Mouse (Mus musculus) ES-E14 (cell line): ENCODE measurements at regions not wholly inside any gene's neighbourhood (a gene's known extent, or its start where the extent isn't known, plus 50 kb on each side); places are given as distances from the start of the nearest gene placed in this dataset.

Experiments used
- DNase-seq: peaks from one replicate; pipeline ENCODE4 v3.0.0-alpha.2; 2013; ENCODE audit warnings: low read depth, low spot score
- H3K27ac ChIP-seq: 2 replicates; pipeline ENCODE4 v1.5.1; 2012; ENCODE audit warnings: low read depth, mild to moderate bottlenecking, low read length, moderate library complexity, mixed read lengths; ENCODE audit not compliant: poor library complexity, insufficient read depth, severe bottlenecking
- H3K36me3 ChIP-seq: 2 replicates; pipeline ENCODE4 v1.6.1; 2012; ENCODE audit warnings: mild to moderate bottlenecking, low read length, moderate library complexity, mixed read lengths; ENCODE audit not compliant: control insufficient read depth, poor library complexity, insufficient read depth, severe bottlenecking
- H3K4me1 ChIP-seq, 2 experiments: fragments of 150-350 bp in 1 of 2; sonication (generic) in 1 of 2; 2 replicates each; pipeline ENCODE4 v1.6.1; 2012; ENCODE audit warnings: low read length in 2 of 2, mild to moderate bottlenecking in 1 of 2, mixed read lengths in 1 of 2; ENCODE audit not compliant: control insufficient read depth in 2 of 2, insufficient read depth in 2 of 2, poor library complexity in 1 of 2
- H3K4me3 ChIP-seq, 2 experiments: fragments of 150-350 bp in 1 of 2; sonication (generic) in 1 of 2; 2 replicates each; pipeline ENCODE4 v1.5.1; 2012; ENCODE audit warnings: low read length in 2 of 2, low read depth in 1 of 2, mild to moderate bottlenecking in 1 of 2, mixed read lengths in 1 of 2; ENCODE audit not compliant: insufficient read depth in 1 of 2, poor library complexity in 1 of 2, severe bottlenecking in 1 of 2
- H3K9ac ChIP-seq: 2 replicates; pipeline ENCODE4 v1.6.1; 2012; ENCODE audit warnings: low read depth, mild to moderate bottlenecking, low read length, mixed read lengths; ENCODE audit not compliant: poor library complexity, insufficient read depth, severe bottlenecking
- H3K9me3 ChIP-seq: fragments of 150-350 bp; sonication (generic); 2 replicates; pipeline ENCODE4 v1.6.1; 2012; ENCODE audit warnings: low read depth, mild to moderate bottlenecking, low read length; ENCODE audit not compliant: control insufficient read depth, insufficient read depth
- CHD2 ChIP-seq: IDR thresholded peaks from 2 replicates; pipeline ENCODE4 v1.6.1; 2014; ENCODE audit warnings: mild to moderate bottlenecking, low read depth, low read length, inconsistent platforms
- HCFC1 ChIP-seq: IDR thresholded peaks from 2 replicates; pipeline ENCODE4 v1.6.1; 2012; ENCODE audit warnings: low read length, inconsistent platforms, borderline replicate concordance; ENCODE audit not compliant: insufficient read depth
- MAFK ChIP-seq: IDR thresholded peaks from 2 replicates; pipeline ENCODE4 v1.6.1; 2014; ENCODE audit warnings: mild to moderate bottlenecking, low read depth, low read length, inconsistent platforms; ENCODE audit not compliant: insufficient read depth
- ZC3H11A ChIP-seq: IDR thresholded peaks from 2 replicates; pipeline ENCODE4 v1.6.1; 2012; ENCODE audit warnings: low read depth, mild to moderate bottlenecking, inconsistent platforms, low read length, borderline replicate concordance
- ZNF384 ChIP-seq: IDR thresholded peaks from 2 replicates; pipeline ENCODE4 v1.6.1; 2012; ENCODE audit warnings: low read depth, low read length, inconsistent platforms
- in situ Hi-C, 2 experiments: fragments of 600-800 bp; cut with MboI; formaldehyde crosslinking; loops; one replicate each; pipeline ENCODE4 v1.15.1; 2025; ENCODE audit warnings: low sequenced_read_pairs in 2 of 2, inconsistent platforms in 1 of 2; ENCODE audit not compliant: unreplicated experiment in 2 of 2

- H3K9ac ChIP-seq: no peak overlapping the region
- H3K4me3 ChIP-seq: no peak overlapping the region
- H3K27ac ChIP-seq: no peak overlapping the region
- in situ Hi-C loops: no loop called here
- H3K4me1 ChIP-seq: no peaks in the 10 kb centered on the region
- TF ChIP-seq ZC3H11A: no peak
- no peak for TF ChIP-seq ZNF384
- no peak for TF ChIP-seq MAFK
- no peaks in the 10 kb centered on the region for H3K36me3 ChIP-seq
- no peak for DNase-seq
- no peaks in the 10 kb centered on the region for H3K9me3 ChIP-seq
Observed at GRCm38 (mm10) chr13:70073655-70074054, 271.5 kb downstream of the Med10 start.

GRCm38 (mm10) chr13:70075353-70075752 lies 273.2 kb downstream of the Med10 start:
- DNase-seq: no peak
- TF ChIP-seq CHD2 (no peak), MAFK (no peak), ZNF384 (no peak), HCFC1 (no peak), ZC3H11A (no peak)
- no peak overlapping the region for H3K4me3 ChIP-seq
- in situ Hi-C loops: no loop called here
- no peak overlapping the region for H3K9ac ChIP-seq
- no peaks in the 10 kb centered on the region for H3K36me3 ChIP-seq
- H3K4me1 ChIP-seq: no peaks in the 10 kb centered on the region
- no peaks in the 10 kb centered on the region for H3K9me3 ChIP-seq
- H3K27ac ChIP-seq: no peak overlapping the region

GRCm38 (mm10) chr13:70081108-70081507 lies 278.9 kb downstream of the Med10 start:
- DNase-seq: no peak
- Histone ChIP-seq H3K9ac (no peak overlapping the region), H3K36me3 (no peaks in the 10 kb centered on the region), H3K27ac (no peak overlapping the region), H3K4me3 (no peak overlapping the region), H3K9me3 (no peaks in the 10 kb centered on the region), H3K4me1 (no peaks in the 10 kb centered on the region)
- in situ Hi-C loops: no loop called here
- TF ChIP-seq CHD2: no peak
- TF ChIP-seq ZNF384: no peak
- TF ChIP-seq HCFC1: no peak
- TF ChIP-seq MAFK: no peak
- no peak for TF ChIP-seq ZC3H11A

DNA sequence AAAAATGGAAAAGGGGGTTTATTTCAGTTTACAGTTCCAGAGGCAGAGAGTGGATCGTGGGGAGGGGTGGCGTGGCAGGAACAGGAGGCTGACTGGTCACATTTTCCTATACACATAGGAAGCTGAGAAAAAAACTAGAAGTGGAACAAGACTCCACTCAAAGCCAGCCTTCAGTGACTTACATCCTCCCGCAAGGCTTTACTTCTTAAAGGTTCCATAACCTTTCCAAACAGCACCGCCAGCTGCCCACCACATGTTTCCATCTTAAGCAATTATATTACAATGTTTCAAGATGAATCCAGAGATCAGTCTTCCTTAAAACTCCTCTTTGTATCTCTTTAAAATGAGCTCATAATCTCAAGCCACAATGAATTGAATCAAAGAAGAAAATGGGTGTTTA lies 290.7 kb downstream of the Med10 start:
- in situ Hi-C loops: no loop called here
- Histone ChIP-seq H3K36me3 (no peaks in the 10 kb centered on the region), H3K9ac (no peak overlapping the region), H3K27ac (no peak overlapping the region), H3K9me3 (no peaks in the 10 kb centered on the region), H3K4me3 (no peak overlapping the region), H3K4me1 (no peaks in the 10 kb centered on the region)
- no peak for DNase-seq
- TF ChIP-seq MAFK: no peak

- DNase-seq: no peak
- Histone ChIP-seq H3K4me1 (no peaks in the 10 kb centered on the region), H3K36me3 (no peaks in the 10 kb centered on the region), H3K4me3 (no peak overlapping the region), H3K27ac (no peak overlapping the region), H3K9ac (no peak overlapping the region), H3K9me3 (no peaks in the 10 kb centered on the region)
- in situ Hi-C loops: no loop called here
- TF ChIP-seq HCFC1 (no peak), ZC3H11A (no peak), MAFK (no peak), ZNF384 (no peak), CHD2 (no peak)
Observed at GRCm38 (mm10) chr13:70093970-70094369, 291.8 kb downstream of the Med10 start.
